Mouse (Mus musculus) myocyte (in vitro differentiated cells): ENCODE results near the gene Mctp1.

Experiments
- MAX ChIP-seq: IDR thresholded peaks from one replicate; pipeline ENCODE4 v1.6.1; 2011; ENCODE audit warnings: low read depth, mild to moderate bottlenecking, control low read depth
- MYOD1 ChIP-seq, 3 experiments: IDR thresholded peaks; one replicate each; pipeline ENCODE4 v1.6.1; 2011; ENCODE audit warnings: control low read depth in 2 of 3, low read depth in 2 of 3, mild to moderate bottlenecking in 2 of 3, moderate library complexity in 1 of 3; ENCODE audit not compliant: insufficient read length in 2 of 3, control insufficient read depth in 1 of 3
- MYOG ChIP-seq, 3 experiments: IDR thresholded peaks; one replicate each; pipeline ENCODE4 v1.6.1; 2011; ENCODE audit warnings: control low read depth in 2 of 3, low read depth in 2 of 3, mild to moderate bottlenecking in 2 of 3; ENCODE audit not compliant: insufficient read length in 2 of 3, control insufficient read depth in 1 of 3, insufficient read depth in 1 of 3
- POLR2A ChIP-seq: IDR thresholded peaks from one replicate; pipeline ENCODE4 v1.6.1; 2011; ENCODE audit warnings: low read depth, mild to moderate bottlenecking, control low read depth, moderate library complexity; ENCODE audit not compliant: insufficient read length
- TCF12 ChIP-seq: IDR thresholded peaks from one replicate; pipeline ENCODE4 v1.6.1; 2011; ENCODE audit warnings: mild to moderate bottlenecking, control low read depth; ENCODE audit not compliant: poor library complexity, insufficient read depth, severe bottlenecking
- TCF3 ChIP-seq: IDR thresholded peaks from one replicate; pipeline ENCODE4 v1.6.1; 2011; ENCODE audit warnings: low read depth, control low read depth; ENCODE audit not compliant: insufficient read length
- USF1 ChIP-seq: IDR thresholded peaks from one replicate; pipeline ENCODE4 v1.6.1; 2011; ENCODE audit warnings: low read depth, mild to moderate bottlenecking, control low read depth, moderate library complexity

GRCm38 (mm10) chr13:76429456-76429855 is 45.1 kb downstream of the Mctp1 start:
- TF ChIP-seq MAX (no peak), TCF3 (no peak), USF1 (no peak), MYOG (IDR thresholded peaks at IDR 0.05; ENCODE audit: control insufficient read depth in 1 of 3, insufficient read depth in 1 of 3, insufficient read length in 2 of 3, low read depth in 2 of 3) (no peak), POLR2A (no peak), TCF12 (no peak), MYOD1 (IDR thresholded peaks at IDR 0.05; ENCODE audit: control insufficient read depth in 1 of 3, insufficient read length in 2 of 3, low read depth in 2 of 3) (no peak)
